Mouse (Mus musculus): ENCODE results near the gene Tle2.

Tle2 gene

GRCm38 (mm10) chr10:81546332-81546731, 28.0 kb upstream of the Tle2 start:
- no peak for TF ChIP-seq GATA4 (IDR thresholded peaks at IDR 0.05; ENCODE audit: insufficient replicate concordance, low read length)

GRCm38 (mm10) chr10:81546788-81547571, 27.4 kb upstream of the Tle2 start:
- no peak for TF ChIP-seq GATA4 (IDR thresholded peaks at IDR 0.05; ENCODE audit: insufficient replicate concordance, low read length)

GRCm38 (mm10) chr10:81548944-81549343, 25.4 kb upstream of the Tle2 start:
- no peak for TF ChIP-seq GATA4 (IDR thresholded peaks at IDR 0.05; ENCODE audit: insufficient replicate concordance, low read length)

GRCm38 (mm10) chr10:81550257-81550656, 24.1 kb upstream of the Tle2 start:
- TF ChIP-seq GATA4 (IDR thresholded peaks at IDR 0.05; ENCODE audit: insufficient replicate concordance, low read length), result no peak

- no peak for TF ChIP-seq GATA4 (IDR thresholded peaks at IDR 0.05; ENCODE audit: insufficient replicate concordance, low read length)
Observed at GRCm38 (mm10) chr10:81551597-81552102, 22.7 kb upstream of the Tle2 start.

GRCm38 (mm10) chr10:81553232-81553631, 21.1 kb upstream of the Tle2 start:
- TF ChIP-seq GATA4 (IDR thresholded peaks at IDR 0.05; ENCODE audit: insufficient replicate concordance, low read length), result no peak

GRCm38 (mm10) chr10:81553807-81554755, 20.3 kb upstream of the Tle2 start:
- TF ChIP-seq GATA4 (IDR thresholded peaks at IDR 0.05; ENCODE audit: insufficient replicate concordance, low read length), result no peak

DNA sequence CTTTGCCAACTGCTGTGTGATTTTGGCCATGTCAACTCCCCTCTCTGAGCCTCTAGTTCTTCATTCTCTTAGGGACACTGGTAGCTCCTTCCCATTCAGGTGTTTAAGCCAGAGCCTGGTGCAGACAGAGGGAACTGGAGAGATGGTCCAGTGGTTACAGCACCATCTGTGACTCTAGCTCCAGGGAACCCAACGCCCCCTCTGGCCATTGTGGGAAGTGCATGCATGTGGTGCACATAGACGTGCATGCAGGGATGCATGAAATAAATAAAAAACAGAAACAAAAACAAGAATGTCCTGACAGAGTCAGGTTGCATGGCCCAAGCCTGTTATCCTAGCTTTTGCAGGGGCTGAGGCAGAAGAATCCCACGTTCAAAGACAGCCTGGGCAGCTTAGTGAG, 18.1 kb upstream of the Tle2 start:
- TF ChIP-seq GATA4 (IDR thresholded peaks at IDR 0.05; ENCODE audit: insufficient replicate concordance, low read length), result no peak

DNA sequence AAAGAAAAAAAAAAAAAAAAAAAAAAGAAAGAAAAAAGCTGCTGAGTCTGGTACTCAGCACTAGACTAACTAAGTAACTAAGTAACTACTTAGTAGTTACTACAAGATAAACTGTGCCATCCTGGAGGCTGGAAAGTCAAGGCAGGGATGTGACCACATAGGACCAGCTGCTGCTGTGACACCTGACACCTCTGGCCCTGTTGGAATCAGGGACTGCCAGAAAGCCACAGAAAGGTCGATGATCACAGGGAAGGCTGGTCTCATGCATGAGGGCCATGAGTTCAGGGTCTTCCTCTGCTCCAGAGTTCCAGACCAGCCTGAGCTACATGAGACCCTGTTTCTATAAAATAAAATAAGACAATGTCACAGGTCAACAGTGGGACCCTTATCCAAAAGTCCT, 16.9 kb upstream of the Tle2 start:
- TF ChIP-seq GATA4 (IDR thresholded peaks at IDR 0.05; ENCODE audit: insufficient replicate concordance, low read length), result no peak

DNA sequence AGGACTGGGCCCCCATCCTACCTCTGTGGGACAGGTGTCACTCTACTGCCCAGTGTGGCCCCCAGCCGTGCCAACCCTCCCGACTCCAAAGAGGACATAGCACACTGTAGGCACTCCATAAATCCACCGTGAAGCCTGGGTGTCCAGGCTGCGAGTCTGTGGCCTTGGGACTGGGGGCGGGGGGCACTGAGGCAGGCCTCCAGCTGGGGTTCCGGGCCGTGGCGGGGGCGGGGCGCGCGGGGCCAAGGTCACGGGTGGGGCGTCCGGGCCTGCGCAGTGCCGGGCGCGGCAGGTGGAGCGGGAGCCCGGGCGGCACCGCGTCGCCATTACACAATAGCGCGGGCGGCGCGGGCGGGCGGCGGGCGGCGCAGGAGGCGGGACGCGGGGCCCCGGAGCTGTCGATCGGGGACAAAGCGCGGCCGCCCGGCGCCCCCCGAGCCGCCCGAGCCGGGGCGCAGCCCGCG, 15.2 kb upstream of the Tle2 start, which contains the start of gene Aes:
Aes (plus strand) TSS at position 326 of the 464 bp plus-strand sequence.
- TF ChIP-seq GATA4 (IDR thresholded peaks at IDR 0.05; ENCODE audit: insufficient replicate concordance, low read length), result no peak

DNA sequence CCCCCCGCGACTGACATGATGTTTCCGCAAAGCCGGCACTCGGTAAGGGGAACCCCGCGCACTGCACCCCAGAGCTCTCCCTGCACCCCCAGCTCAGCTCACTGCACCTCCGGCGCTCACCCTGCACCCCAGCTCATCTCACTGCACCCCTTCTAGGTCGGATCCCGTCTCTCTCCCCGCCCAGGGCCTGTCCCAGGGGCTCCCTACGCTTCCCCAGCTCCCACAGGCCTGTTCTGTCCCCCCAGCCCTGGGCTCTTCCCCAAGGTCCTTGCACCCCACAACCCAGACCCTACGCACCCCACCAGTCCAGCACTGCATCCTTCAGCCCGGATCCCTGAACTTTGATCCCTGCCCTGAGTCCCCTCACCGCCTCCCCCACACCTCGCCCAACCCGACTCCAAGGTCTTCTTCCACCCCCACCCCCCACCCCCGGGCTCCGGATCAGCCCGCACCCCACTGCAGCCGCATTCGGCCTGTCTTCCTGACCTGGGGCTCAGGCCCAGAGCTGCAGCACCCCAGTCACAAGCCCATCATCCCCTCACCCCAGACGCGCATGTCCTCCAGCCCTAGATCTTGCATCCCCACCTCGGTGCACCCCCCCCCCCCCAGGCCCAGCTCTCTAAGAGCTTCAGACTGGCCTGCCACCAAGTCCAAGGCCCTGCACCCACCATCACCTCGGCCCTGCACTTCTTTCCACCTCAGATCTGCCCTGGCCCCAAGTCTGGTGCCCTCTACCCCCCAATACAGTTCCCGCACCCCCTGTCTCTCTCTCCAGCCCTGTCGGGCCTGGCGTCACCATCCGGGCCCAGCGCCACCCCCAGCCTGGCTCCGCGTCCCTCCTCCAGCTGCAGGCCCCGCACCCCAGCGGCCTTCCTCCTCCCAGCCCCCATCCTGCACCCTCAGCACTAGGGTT, 14.5 kb upstream of the Tle2 start:
- TF ChIP-seq GATA4 (IDR thresholded peaks at IDR 0.05; ENCODE audit: insufficient replicate concordance, low read length), result no peak

DNA sequence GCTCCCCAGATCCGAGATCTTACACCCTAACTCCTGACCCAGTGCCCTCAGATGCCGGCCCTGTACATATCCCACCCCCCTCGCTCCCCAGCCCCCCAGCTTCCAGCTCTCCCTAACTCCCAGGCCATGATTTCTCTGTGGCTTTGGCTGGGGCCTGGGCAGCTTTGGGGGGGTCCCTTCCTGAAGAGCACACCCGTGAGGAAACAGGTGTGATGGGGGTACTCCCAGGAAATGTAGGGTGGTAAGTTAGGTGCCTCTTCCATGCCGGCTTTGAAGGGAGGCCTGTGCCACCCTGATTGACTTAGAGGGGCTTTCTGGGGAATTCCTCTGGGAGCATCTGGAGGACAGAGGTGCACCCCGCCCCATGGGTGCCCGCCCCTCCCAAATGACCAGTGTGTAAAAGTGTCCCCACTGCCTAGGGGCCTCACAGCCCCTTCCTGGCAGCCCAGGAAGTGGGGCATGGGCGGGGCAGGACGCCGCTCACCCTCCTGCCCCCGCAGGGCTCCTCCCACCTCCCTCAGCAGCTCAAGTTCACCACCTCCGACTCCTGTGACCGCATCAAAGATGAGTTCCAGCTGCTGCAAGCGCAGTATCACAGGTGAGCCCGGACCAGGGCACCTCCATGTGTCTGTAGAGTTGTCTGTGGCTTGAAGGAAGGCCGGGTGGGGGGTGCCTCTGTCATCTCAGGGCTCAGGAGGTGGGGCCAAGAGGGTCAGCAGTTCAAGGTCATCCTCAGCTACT, 13.5 kb upstream of the Tle2 start:
- no peak for TF ChIP-seq GATA4 (IDR thresholded peaks at IDR 0.05; ENCODE audit: insufficient replicate concordance, low read length)

- TF ChIP-seq GATA4 (IDR thresholded peaks at IDR 0.05; ENCODE audit: insufficient replicate concordance, low read length), result no peak
Observed at GRCm38 (mm10) chr10:81562411-81562810, 11.9 kb upstream of the Tle2 start.

GRCm38 (mm10) chr10:81563481-81563880, 10.9 kb upstream of the Tle2 start:
- no peak for TF ChIP-seq GATA4 (IDR thresholded peaks at IDR 0.05; ENCODE audit: insufficient replicate concordance, low read length)

Data from liver, adult (tissue).